ENCODE assay signal across 7 mouse cellular contexts in the genomic region with DNA sequence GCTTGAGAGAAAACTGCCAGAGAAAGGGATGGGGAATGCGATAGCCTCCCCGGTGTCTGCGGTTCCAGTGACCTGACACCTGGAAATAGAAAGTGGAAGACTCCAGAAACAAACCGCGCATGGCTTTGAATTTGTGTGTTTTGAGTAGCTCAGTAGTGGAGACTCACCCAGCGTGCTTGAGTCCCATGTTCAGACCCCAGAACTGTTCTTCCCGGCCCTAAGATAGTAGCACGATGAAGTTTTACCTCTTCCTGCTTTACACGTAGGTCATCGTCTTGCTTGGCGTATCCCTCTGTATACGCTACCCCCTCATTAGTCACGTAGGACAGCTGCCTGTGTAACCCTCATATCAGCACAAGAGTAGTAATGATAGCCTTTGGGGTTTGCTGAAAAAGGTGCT. TPM values are rescaled to one million over a fixed set of nuclear protein-coding genes. Genes with fewer than 3 reads are reported as not detected.
DNase-seq lines count a peak whose midpoint lies in the region; ATAC-seq and TF ChIP-seq lines count a peak whose summit lies in the region.

No protein-coding gene starts in this region.

- H3K27me3 ChIP-seq in testis, adult 2 months (ENCODE audit: control insufficient read depth, insufficient read depth, low read length): no peaks in the 10 kb centered on the region
- H3K27me3 ChIP-seq in erythroblast, embryonic 14.5 days (ENCODE audit: control insufficient read depth): no peaks in the 10 kb centered on the region
- no peaks in the 10 kb centered on the region for H3K27me3 ChIP-seq in limb, embryonic 13.5 days

- peak overlapping the region; percentile 93 for H3K9ac ChIP-seq in limb, embryonic 13.5 days

- peaks cover 4% of the 10 kb centered on the region for H3K4me1 ChIP-seq in testis, adult 2 months (ENCODE audit: control insufficient read depth, insufficient read depth, low read length)
- peaks cover 24% of the 10 kb centered on the region for H3K4me1 ChIP-seq in erythroblast, embryonic 14.5 days (ENCODE audit: control insufficient read depth)
- peaks cover 23% of the 10 kb centered on the region for H3K4me1 ChIP-seq in limb, embryonic 13.5 days
- peaks cover 9% of the 10 kb centered on the region for H3K4me1 ChIP-seq in olfactory bulb, adult 2 months (ENCODE audit: control insufficient read depth, insufficient read depth, low read length)

- no peaks in the 10 kb centered on the region for H3K9me3 ChIP-seq in erythroblast, embryonic 14.5 days (ENCODE audit: control insufficient read depth, low read length)
- H3K9me3 ChIP-seq in limb, embryonic 13.5 days: no peaks in the 10 kb centered on the region

- H3K36me3 ChIP-seq in testis, adult 2 months (ENCODE audit: control insufficient read depth, insufficient read depth, low read length): no peaks in the 10 kb centered on the region
- peaks cover 14% of the 10 kb centered on the region for H3K36me3 ChIP-seq in erythroblast, embryonic 14.5 days (ENCODE audit: control insufficient read depth)
- H3K36me3 ChIP-seq in limb, embryonic 13.5 days: 0 out of 2 replicates have a peak, but pooled peaks cover 4% of the 10 kb centered on the region

- 3% methylated on average over 13 of the region's 13 CpGs for WGBS in limb, embryonic 13.5 days
- WGBS in olfactory bulb, adult 2 months: under 1% methylated on average over 13 of the region's 13 CpGs

- no peak for TF ChIP-seq POLR2A in testis, adult 2 months (IDR thresholded peaks at IDR 0.05; ENCODE audit: control insufficient read depth, low read depth, low read length)
- TF ChIP-seq POLR2A in olfactory bulb, adult 2 months (IDR thresholded peaks at IDR 0.05; ENCODE audit: insufficient read depth, low read depth, low read length): no peak

- peak overlapping the region; percentile 83 for H3K4me2 ChIP-seq in limb, embryonic 13.5 days (replicated peaks)

- no peak for TF ChIP-seq CTCF in testis, adult 2 months (IDR thresholded peaks at IDR 0.05; ENCODE audit: control insufficient read depth, insufficient read depth, insufficient replicate concordance, low read depth, low read length)
- no peak for TF ChIP-seq CTCF in olfactory bulb, adult 2 months (IDR thresholded peaks at IDR 0.05; ENCODE audit: insufficient read depth, low read depth, low read length)

- peak overlapping the region; percentile 71 for H3K27ac ChIP-seq in testis, adult 2 months (ENCODE audit: control insufficient read depth, insufficient read depth, low read depth, low read length)
- peak overlapping the region; percentile 87 for H3K27ac ChIP-seq in limb, embryonic 13.5 days
- peak overlapping the region; percentile 63 for H3K27ac ChIP-seq in olfactory bulb, adult 2 months (ENCODE audit: insufficient read depth, low read depth, low read length)

- 0 out of 2 replicates have a peak, but pooled peaks have one; percentile 29 for ATAC-seq in limb, embryonic 13.5 days (ENCODE audit: low FRiP score, low read depth)

- peak overlapping the region; percentile 90 for H3K4me3 ChIP-seq in testis, adult 2 months (ENCODE audit: control insufficient read depth, low read depth, low read length)
- peak overlapping the region; percentile 94 for H3K4me3 ChIP-seq in erythroblast, embryonic 14.5 days (replicated peaks)
- peak overlapping the region; percentile 74 for H3K4me3 ChIP-seq in limb, embryonic 13.5 days
- H3K4me3 ChIP-seq in olfactory bulb, adult 2 months (ENCODE audit: insufficient read depth, low read depth, low read length): peak overlapping the region; percentile 77

- DNase-seq in testis, postnatal 14 days (ENCODE audit: low spot score): no peak
- DNase-seq in T-cell, adult 2 months (ENCODE audit: low spot score): no peak
- no peak for DNase-seq in thymus, postnatal 25 days

RNA-seq across cellular contexts. Expression of gene Manbal, which starts 0.6 kb away (rescaled TPM):
- 22.5 and 25.7 TPM in 2 replicates for polyA plus RNA-seq in testis, adult 2 months (2012; rRNA removed)
- 3.7 and 4.9 TPM in 2 replicates for polyA plus RNA-seq in erythroblast, embryonic 14.5 days (2012)
- polyA plus RNA-seq in limb, embryonic 13.5 days (2015; fragmentation: Nextera tagmentation; extraction: Ambion mirVana): 93.8 and 104 TPM in 2 replicates
- not detected in 2 replicates for polyA plus RNA-seq in olfactory bulb, adult 2 months (2012; ENCODE audit: insufficient read depth, insufficient read length, low replicate concordance, missing spikeins)

RNA-seq across cellular contexts. Expression of gene Ghrh, which starts 20.7 kb away (rescaled TPM):
- polyA plus RNA-seq in testis, adult 2 months (2012; rRNA removed): 0.89 and 1.5 TPM in 2 replicates
- not detected in 2 replicates for polyA plus RNA-seq in erythroblast, embryonic 14.5 days (2012)
- polyA plus RNA-seq in limb, embryonic 13.5 days (2015; fragmentation: Nextera tagmentation; extraction: Ambion mirVana): 0.57 TPM in 1 of 2 replicates, not detected in the other
- polyA plus RNA-seq in olfactory bulb, adult 2 months (2012; ENCODE audit: insufficient read depth, insufficient read length, low replicate concordance, missing spikeins): not detected in 2 replicates

RNA-seq across cellular contexts. Expression of gene Src, which starts 50.3 kb away (rescaled TPM):
- 8.7 and 9.3 TPM in 2 replicates for polyA plus RNA-seq in testis, adult 2 months (2012; rRNA removed)
- 0.08 and 0.09 TPM in 2 replicates for polyA plus RNA-seq in erythroblast, embryonic 14.5 days (2012)
- polyA plus RNA-seq in limb, embryonic 13.5 days (2015; fragmentation: Nextera tagmentation; extraction: Ambion mirVana): 20.8 and 22.4 TPM in 2 replicates
- not detected in 2 replicates for polyA plus RNA-seq in olfactory bulb, adult 2 months (2012; ENCODE audit: insufficient read depth, insufficient read length, low replicate concordance, missing spikeins)
